In the genomic region with DNA sequence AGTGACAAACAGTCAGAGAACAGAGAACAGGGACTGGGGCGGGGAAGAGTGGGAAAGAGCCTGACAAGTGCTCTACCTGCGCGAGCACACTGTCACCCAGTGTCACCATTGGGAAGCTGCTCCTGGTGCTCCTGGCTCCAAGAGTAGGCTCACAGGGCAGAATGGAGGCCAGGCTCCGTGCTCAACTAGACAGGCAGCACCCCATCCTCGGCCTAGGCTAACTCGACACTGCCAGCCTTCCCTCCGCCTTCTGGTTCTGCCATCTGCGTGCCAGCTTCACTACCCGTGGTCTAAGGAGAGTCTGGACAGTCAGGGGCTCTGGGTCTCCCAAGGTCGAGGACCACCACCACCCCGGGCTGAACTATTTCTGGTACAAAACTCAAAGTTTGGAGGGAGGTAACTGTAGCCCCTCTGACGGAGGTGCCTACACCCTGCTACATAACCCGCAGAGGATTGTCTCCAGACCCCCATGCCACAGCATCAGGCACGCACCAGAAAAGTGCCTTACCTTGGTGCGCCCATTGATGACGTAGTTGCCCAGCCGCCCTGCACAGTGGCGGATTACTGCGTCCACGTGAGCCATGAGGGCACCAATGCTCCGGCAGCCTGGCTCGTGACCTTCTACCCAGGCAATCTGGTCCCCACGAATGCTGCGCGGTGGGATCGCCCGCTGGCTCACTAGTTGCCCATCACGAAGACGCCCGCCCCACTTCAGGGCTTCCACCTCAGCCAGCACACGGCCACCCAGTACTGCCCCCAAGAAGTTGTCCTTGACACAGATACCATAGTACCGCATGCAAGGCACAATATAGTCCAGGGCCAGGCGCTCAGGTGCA, we compare ENCODE assay signal across 1 mouse cellular context.
TF ChIP-seq lines count a peak whose summit lies in the region.

No protein-coding gene starts in this region.

TF ChIP-seq in CH12.LX, 34 proteins besides CTCF, POLR2A, EP300 and RAD21 (continued from another document):
- peak; percentile 10; the same call in 1 of the 2 replicates for TF ChIP-seq ELF1 (IDR thresholded peaks at IDR 0.05; ENCODE audit: low read depth, low read length)
- peak; percentile 91 for TF ChIP-seq SIN3A (IDR thresholded peaks at IDR 0.05; ENCODE audit: low read length)
- no peak for TF ChIP-seq ZMIZ1 (IDR thresholded peaks at IDR 0.05; ENCODE audit: low read depth, low read length)
- peak; percentile 97 for TF ChIP-seq MXI1 (IDR thresholded peaks at IDR 0.05; ENCODE audit: low read depth, low read length)
- TF ChIP-seq SMC3 (IDR thresholded peaks at IDR 0.05; ENCODE audit: low read depth, low read length) = no peak; the same call in 1 of the 2 replicates
- peak; percentile 96 for TF ChIP-seq BHLHE40 (IDR thresholded peaks at IDR 0.05; ENCODE audit: low read depth, low read length)
- peak; percentile 38 for TF ChIP-seq ETS1 (conservative IDR thresholded peaks at IDR 0.05; ENCODE audit: low read depth, low read length)
- TF ChIP-seq ZC3H11A (IDR thresholded peaks at IDR 0.05; ENCODE audit: low read depth, low read length) = no peak
- TF ChIP-seq USF2 (conservative IDR thresholded peaks at IDR 0.05; ENCODE audit: low read depth, low read length) = peak; percentile 52; the same call in 1 of the 2 replicates
- 0 out of 2 replicates have a peak, but pooled peaks have one; percentile 12 for TF ChIP-seq RCOR1 (conservative IDR thresholded peaks at IDR 0.05; ENCODE audit: low read depth, low read length)
- no peak for TF ChIP-seq MAFK (IDR thresholded peaks at IDR 0.05; ENCODE audit: insufficient replicate concordance, low read length)
- peak; percentile 85 for TF ChIP-seq MAX (IDR thresholded peaks at IDR 0.05; ENCODE audit: low read length)
- TF ChIP-seq HCFC1 (IDR thresholded peaks at IDR 0.05; ENCODE audit: low read depth, low read length) = peak; percentile 75
